ENCODE assay signal across 26 mouse cellular contexts in genomic region chr19:24076536-24076935, GRCm38 (mm10). TPM values are rescaled to one million over a fixed set of nuclear protein-coding genes. Genes with fewer than 3 reads are reported as not detected.
DNase-seq lines count a peak whose midpoint lies in the region; ATAC-seq lines count a peak whose summit lies in the region.
"Had no signal": no experiment of that assay in that cellular context is flagged by ENCODE, and none has a peak within 500 bp of the region (broad histone marks: within the 10 kb centered on the region; RNA-seq: fewer than 3 reads in every experiment).

No protein-coding gene starts in this region.

- no peaks in the 10 kb centered on the region for H3K27me3 ChIP-seq in embryonic facial prominence, embryonic 14.5 days (replicated peaks; ENCODE audit: control insufficient read depth, insufficient read depth, low read length)
- no peaks in the 10 kb centered on the region for H3K27me3 ChIP-seq in embryonic facial prominence, embryonic 10.5 days (replicated peaks; ENCODE audit: low read depth, poor library complexity, severe bottlenecking)
- no peaks in the 10 kb centered on the region for H3K27me3 ChIP-seq in limb, embryonic 15.5 days
- no peaks in the 10 kb centered on the region for H3K27me3 ChIP-seq in limb, embryonic 10.5 days (ENCODE audit: low read depth, poor library complexity, severe bottlenecking)
- H3K27me3 ChIP-seq: forebrain, embryonic 15.5 days; hindbrain, embryonic 13.5 days had no signal

- 73% methylated on average over 7 of the region's 7 CpGs for WGBS in embryonic facial prominence, embryonic 14.5 days
- 88% methylated on average over 7 of the region's 7 CpGs for WGBS in embryonic facial prominence, embryonic 10.5 days
- WGBS in limb, embryonic 15.5 days, result 66% methylated on average over 7 of the region's 7 CpGs
- WGBS in limb, embryonic 10.5 days, result 88% methylated on average over 7 of the region's 7 CpGs

- no peak overlapping the region for H3K27ac ChIP-seq in embryonic facial prominence, embryonic 14.5 days (replicated peaks; ENCODE audit: low read depth, low read length)
- H3K27ac ChIP-seq in embryonic facial prominence, embryonic 10.5 days (replicated peaks), result no peak overlapping the region
- peak overlapping the region; percentile 65 for H3K27ac ChIP-seq in limb, embryonic 15.5 days
- H3K27ac ChIP-seq in limb, embryonic 10.5 days, result no peak overlapping the region
- H3K27ac ChIP-seq: forebrain, embryonic 10.5 days; forebrain, embryonic 15.5 days; hindbrain, embryonic 10.5 days; hindbrain, embryonic 13.5 days had no signal

- H3K4me1 ChIP-seq in embryonic facial prominence, embryonic 14.5 days (ENCODE audit: control insufficient read depth, insufficient read depth, low read length), result 0 out of 2 replicates have a peak, but pooled peaks cover 8% of the 10 kb centered on the region
- H3K4me1 ChIP-seq in embryonic facial prominence, embryonic 10.5 days, result peaks cover 9% of the 10 kb centered on the region; the same call in 1 of the 2 replicates
- H3K4me1 ChIP-seq in limb, embryonic 15.5 days, result peaks cover 5% of the 10 kb centered on the region
- H3K4me1 ChIP-seq in limb, embryonic 10.5 days, result no peaks in the 10 kb centered on the region
- H3K4me1 ChIP-seq: forebrain, embryonic 10.5 days; forebrain, embryonic 15.5 days had no signal

- H3K4me3 ChIP-seq in embryonic facial prominence, embryonic 14.5 days (ENCODE audit: low read depth, low read length), result no peak overlapping the region
- no peak overlapping the region for H3K4me3 ChIP-seq in embryonic facial prominence, embryonic 10.5 days
- H3K4me3 ChIP-seq in limb, embryonic 15.5 days, result no peak overlapping the region
- no peak overlapping the region for H3K4me3 ChIP-seq in limb, embryonic 10.5 days
- H3K4me3 ChIP-seq: erythroblast, embryonic 14.5 days; forebrain, embryonic 10.5 days; forebrain, embryonic 15.5 days; hindbrain, embryonic 10.5 days; hindbrain, embryonic 13.5 days had no signal

- no peaks in the 10 kb centered on the region for H3K36me3 ChIP-seq in embryonic facial prominence, embryonic 14.5 days (ENCODE audit: control insufficient read depth, insufficient read depth, low read length)
- no peaks in the 10 kb centered on the region for H3K36me3 ChIP-seq in embryonic facial prominence, embryonic 10.5 days (replicated peaks)
- H3K36me3 ChIP-seq in limb, embryonic 15.5 days, result no peaks in the 10 kb centered on the region
- no peaks in the 10 kb centered on the region for H3K36me3 ChIP-seq in limb, embryonic 10.5 days
- H3K36me3 ChIP-seq: forebrain, embryonic 10.5 days; forebrain, embryonic 15.5 days; hindbrain, embryonic 10.5 days; hindbrain, embryonic 13.5 days had no signal

- peak; percentile 53 for DNase-seq in embryonic facial prominence, embryonic 14.5 days (ENCODE audit: low spot score)
- DNase-seq in embryonic facial prominence, embryonic 10.5 days (ENCODE audit: low spot score), result no peak
- DNase-seq in limb, embryonic 10.5 days (ENCODE audit: low spot score), result no peak
- DNase-seq in urinary bladder, postnatal 25 days (ENCODE audit: low spot score), result peak; percentile 35
- DNase-seq in urinary bladder, adult 2 months (ENCODE audit: low spot score), result no peak
- no peak for DNase-seq in lung, postnatal 10 days
- DNase-seq: adrenal gland, adult 8-10 months; adrenal gland, postnatal 25 days; cerebellum, adult 11-12 months; cerebellum, adult 8-10 months; cerebellum, postnatal 10 days; cerebellum, postnatal 36 days; embryo, embryonic 11 days; gastrocnemius, postnatal 25 days; heart, postnatal 36 days had no signal

- H3K4me2 ChIP-seq in embryonic facial prominence, embryonic 14.5 days (ENCODE audit: low read depth, low read length), result no peak overlapping the region
- H3K4me2 ChIP-seq in limb, embryonic 15.5 days, result no peak overlapping the region
- H3K4me2 ChIP-seq: forebrain, embryonic 15.5 days; heart, embryonic 11.5 days; hindbrain, embryonic 13.5 days had no signal

- no peak overlapping the region for H3K9ac ChIP-seq in embryonic facial prominence, embryonic 14.5 days (ENCODE audit: low read depth, low read length)
- H3K9ac ChIP-seq in limb, embryonic 15.5 days, result no peak overlapping the region
- H3K9ac ChIP-seq: forebrain, embryonic 15.5 days; hindbrain, embryonic 13.5 days had no signal

- no peak; the same call in 1 of the 2 replicates for ATAC-seq in embryonic facial prominence, embryonic 14.5 days (ENCODE audit: low read depth)
- ATAC-seq in limb, embryonic 15.5 days (ENCODE audit: insufficient number of reproducible peaks, low FRiP score, low TSS enrichment, low read depth), result no peak
- no peak for ATAC-seq in megakaryocyte, adult 5-6 weeks (ENCODE audit: poor library complexity, severe bottlenecking)
- ATAC-seq: activated CD4-positive, CD25-positive, alpha-beta regulatory T cell, adult 4 months; forebrain, embryonic 15.5 days; hindbrain, embryonic 16.5 days had no signal

- H3K9me3 ChIP-seq in embryonic facial prominence, embryonic 14.5 days (ENCODE audit: control insufficient read depth, low read length), result no peaks in the 10 kb centered on the region; the same call in 1 of the 2 replicates
- H3K9me3 ChIP-seq in embryonic facial prominence, embryonic 10.5 days, result no peaks in the 10 kb centered on the region
- no peaks in the 10 kb centered on the region for H3K9me3 ChIP-seq in limb, embryonic 15.5 days
- H3K9me3 ChIP-seq in limb, embryonic 10.5 days (replicated peaks), result no peaks in the 10 kb centered on the region
- H3K9me3 ChIP-seq: forebrain, embryonic 10.5 days; forebrain, embryonic 15.5 days; hindbrain, embryonic 13.5 days had no signal

RNA-seq across cellular contexts. Expression of gene Fam189a2, which starts 45.7 kb away (rescaled TPM):
- 1.6 and 1.9 TPM in 2 replicates for polyA plus RNA-seq in embryonic facial prominence, embryonic 14.5 days (2014; fragmentation: Nextera tagmentation; extraction: Ambion mirVana)
- polyA plus RNA-seq in embryonic facial prominence, embryonic 10.5 days (2016; fragmentation: Nextera tagmentation; extraction: Ambion mirVana), result 0.39 and 0.47 TPM in 2 replicates
- polyA plus RNA-seq in limb, embryonic 15.5 days (2015; fragmentation: Nextera tagmentation; extraction: Ambion mirVana), result 0.95 and 1.2 TPM in 2 replicates
- polyA plus RNA-seq in limb, embryonic 10.5 days (2016; fragmentation: Nextera tagmentation; extraction: Ambion mirVana), result 0.20 and 0.28 TPM in 2 replicates
- polyA plus RNA-seq in urinary bladder, adult 2 months (2012; rRNA removed), result 34.3 and 35.5 TPM in 2 replicates
- 0.42 TPM in 1 of 2 replicates, not detected in the other for total RNA-seq in megakaryocyte, adult 5-6 weeks (2015)
- total RNA-seq in megakaryocyte, adult 5-6 weeks (2017), result 0.33 TPM in 1 of 2 replicates, not detected in the other
- total RNA-seq: granulocyte monocyte progenitor cell, adult 5-6 weeks had no signal
- polyA plus RNA-seq: activated CD4-positive, CD25-positive, alpha-beta regulatory T cell, adult 4 months; erythroblast, embryonic 14.5 days had no signal

Comparison
In these comparisons a context has a peak if more than half of its experiments do, and no peak if none do; other contexts are left out.
1. DNase-seq: peak in embryonic facial prominence, embryonic 14.5 days (single experiment) and urinary bladder, postnatal 25 days (single experiment); none in embryonic facial prominence, embryonic 10.5 days (single experiment), limb, embryonic 10.5 days (single experiment), urinary bladder, adult 2 months (single experiment) and lung, postnatal 10 days (single experiment).
2. RNA of gene Fam189a2, which starts 45.7 kb away (polyA plus RNA-seq): 34.3 to 35.5 TPM in urinary bladder, adult 2 months; 1.6 to 1.9 TPM in embryonic facial prominence, embryonic 14.5 days, 0.95 to 1.2 TPM in limb, embryonic 15.5 days, 0.39 to 0.47 TPM in embryonic facial prominence, embryonic 10.5 days and 0.20 to 0.28 TPM in limb, embryonic 10.5 days; every median in the first group is over 10 times any median in the second.